Mouse (Mus musculus): Measurements from ENCODE around the gene Ccdc28b. TPM values are rescaled to one million over a fixed set of nuclear protein-coding genes. Genes with fewer than 3 reads are reported as not detected.

Gene Ccdc28b
- polyA plus RNA-seq, 1 experiment from 2014 or later: 168 TPM

DNA sequence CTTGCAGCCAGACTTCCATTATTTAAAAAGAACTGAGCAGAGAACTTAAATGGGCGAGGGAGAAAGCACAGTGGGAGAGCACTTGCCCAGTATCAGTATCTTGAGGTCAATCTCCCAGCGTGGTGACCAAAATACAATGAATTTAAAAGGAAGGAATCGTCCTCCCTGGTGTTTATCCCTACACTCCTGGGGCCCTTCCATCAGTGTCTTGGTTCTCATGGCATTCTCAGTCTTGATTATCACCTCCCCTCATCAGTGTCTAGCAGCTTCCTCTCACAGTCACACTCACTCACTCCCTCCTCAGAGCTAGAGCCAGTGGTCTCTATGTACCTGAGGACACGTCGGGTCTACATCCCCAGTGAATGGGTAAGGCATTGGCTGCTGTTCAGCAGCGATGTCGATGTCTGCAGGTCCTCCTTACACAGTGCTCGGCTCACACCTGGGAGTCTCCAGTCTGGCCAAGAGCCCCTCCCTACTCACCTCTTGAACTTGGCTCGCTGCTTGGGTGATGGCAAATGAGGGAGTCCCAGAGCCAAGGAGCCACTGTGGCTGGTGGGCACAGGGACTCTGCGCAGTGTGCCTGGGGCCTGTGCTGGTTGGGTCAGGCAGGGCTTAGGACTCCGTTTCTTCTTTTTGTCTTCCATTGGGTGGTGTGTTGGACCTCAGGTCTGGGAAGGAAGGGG lies 1.5 kb downstream of the Ccdc28b start:
- H3K9me3 ChIP-seq (replicated peaks): no peaks in the 10 kb centered on the region
- H3K4me2 ChIP-seq: peak overlapping the region; percentile 68
- peaks cover 66% of the 10 kb centered on the region for H3K4me1 ChIP-seq
- ATAC-seq (ENCODE audit: low FRiP score): no peak
- no peaks in the 10 kb centered on the region for H3K27me3 ChIP-seq (replicated peaks)
- H3K27ac ChIP-seq (replicated peaks): peak overlapping the region; percentile 93
- H3K9ac ChIP-seq (replicated peaks): peak overlapping the region; percentile 74; the same call in 1 of the 2 replicates
- peak overlapping the region; percentile 64 for H3K4me3 ChIP-seq (replicated peaks)
- WGBS: 79% methylated on average over 11 of the region's 11 CpGs
- H3K36me3 ChIP-seq: peaks cover 19% of the 10 kb centered on the region

- Histone ChIP-seq H3K9ac (replicated peaks) (no peak overlapping the region), H3K4me3 (replicated peaks) (no peak overlapping the region), H3K4me2 (peak overlapping the region; percentile 68; the same call in 1 of the 2 replicates), H3K36me3 (peaks cover 16% of the 10 kb centered on the region), H3K27ac (replicated peaks) (no peak overlapping the region), H3K4me1 (peaks cover 71% of the 10 kb centered on the region), H3K27me3 (replicated peaks) (no peaks in the 10 kb centered on the region), H3K9me3 (replicated peaks) (no peaks in the 10 kb centered on the region)
- 92% methylated on average over 8 of the region's 8 CpGs for WGBS
- ATAC-seq (ENCODE audit: low FRiP score): no peak
These were observed 2.4 kb downstream of the Ccdc28b start for GRCm38 (mm10) chr4:129621283-129621841.

DNA sequence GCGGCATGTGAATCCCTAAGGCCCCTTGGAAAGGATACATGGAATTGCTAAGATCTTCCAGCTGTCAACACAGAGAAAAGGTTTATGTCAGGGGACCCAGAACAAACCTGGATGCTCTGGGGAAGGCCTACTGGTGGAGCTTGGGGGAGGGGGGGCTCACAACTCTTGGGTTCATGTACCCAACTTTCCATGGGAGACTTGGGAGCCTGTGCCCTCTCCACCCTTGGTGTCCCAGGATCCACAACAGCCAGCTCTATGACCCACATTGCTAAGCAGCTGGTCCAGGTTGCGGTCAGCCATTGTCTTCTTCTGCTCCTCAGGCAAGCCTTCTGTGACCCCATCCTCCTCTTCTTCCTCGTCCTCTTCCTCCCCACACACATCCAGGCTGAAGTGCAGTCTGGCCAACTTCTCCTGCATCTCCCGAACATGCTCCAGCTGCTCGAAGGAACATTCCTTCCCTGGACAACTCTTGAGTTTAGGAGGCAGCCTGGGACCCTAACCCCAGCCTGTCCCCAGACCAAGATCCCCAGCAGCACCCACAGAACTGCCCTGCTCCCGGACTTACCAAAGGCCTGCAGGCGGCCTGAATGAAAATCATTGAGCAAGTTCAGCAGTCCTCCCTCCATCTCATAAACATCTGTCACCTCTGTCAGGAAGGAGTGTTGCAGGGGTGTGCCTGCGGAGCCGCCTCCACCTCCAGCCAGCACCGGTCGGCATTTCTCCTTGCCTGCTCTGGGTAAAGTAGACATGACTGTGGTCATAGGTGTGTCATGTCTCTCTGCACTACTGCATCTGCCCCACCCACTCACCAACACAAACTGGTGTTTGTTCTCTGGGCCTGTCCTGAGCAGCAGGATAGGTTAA lies 3.1 kb downstream of the Ccdc28b start:
- Histone ChIP-seq H3K9ac (replicated peaks) (0 out of 2 replicates have a peak overlapping the region, but pooled peaks have one; percentile 11), H3K9me3 (replicated peaks) (no peaks in the 10 kb centered on the region), H3K4me3 (replicated peaks) (no peak overlapping the region), H3K4me2 (peak overlapping the region; percentile 0; the same call in 1 of the 2 replicates), H3K27ac (replicated peaks) (peak overlapping the region; percentile 13; the same call in 1 of the 2 replicates), H3K36me3 (peaks cover 11% of the 10 kb centered on the region; the same call in 1 of the 2 replicates), H3K27me3 (replicated peaks) (no peaks in the 10 kb centered on the region), H3K4me1 (peaks cover 65% of the 10 kb centered on the region)
- no peak for ATAC-seq (ENCODE audit: low FRiP score)
- WGBS: 90% methylated on average over 11 of the region's 11 CpGs

- ATAC-seq (ENCODE audit: low FRiP score): peak; percentile 90
- WGBS: 4% methylated on average over 44 of the region's 44 CpGs
- Histone ChIP-seq H3K4me2 (peak within 1 kb of the TSS; percentile 85), H3K36me3 (peaks cover 11% of the 10 kb centered on the region; the same call in 1 of the 2 replicates), H3K4me3 (replicated peaks) (peak within 1 kb of the TSS; percentile 66), H3K4me1 (peaks cover 58% of the 10 kb centered on the region), H3K9me3 (replicated peaks) (no peaks in the 10 kb centered on the region), H3K27me3 (replicated peaks) (no peaks in the 10 kb centered on the region), H3K27ac (replicated peaks) (peak within 1 kb of the TSS; percentile 93), H3K9ac (replicated peaks) (peak within 1 kb of the TSS; percentile 85)
These were observed 4.7 kb downstream of the Ccdc28b start, which contains the start of gene Iqcc for GRCm38 (mm10) chr4:129618786-129619691. Gene Iqcc (minus strand): TSS chr4:129619099.

DNA sequence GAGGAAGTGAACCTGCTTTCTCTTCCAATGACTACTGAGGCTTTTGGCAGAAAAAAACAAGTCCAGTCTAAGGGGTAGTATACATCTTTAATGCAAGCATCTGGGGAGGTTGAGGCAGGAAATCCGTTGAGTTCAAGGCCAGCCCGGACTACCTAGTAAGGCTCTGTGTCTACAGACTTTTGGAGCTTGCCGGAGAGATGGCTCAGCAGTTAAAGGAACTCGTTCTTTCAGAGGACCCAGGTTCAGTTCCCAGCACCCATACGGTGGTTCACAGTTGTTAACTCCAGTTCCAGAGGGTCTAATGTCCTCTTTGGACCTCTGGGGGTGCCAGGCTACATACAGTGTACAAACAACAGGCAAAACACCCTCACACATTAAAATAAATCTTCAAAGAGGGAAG lies 5.7 kb downstream of the Ccdc28b start:
- H3K27ac ChIP-seq (replicated peaks): peak overlapping the region; percentile 93
- peak overlapping the region; percentile 66 for H3K4me3 ChIP-seq (replicated peaks)
- peak overlapping the region; percentile 85 for H3K9ac ChIP-seq (replicated peaks)

GRCm38 (mm10) chr4:129617121-129617641 lies 6.6 kb downstream of the Ccdc28b start:
- peaks cover 11% of the 10 kb centered on the region; the same call in 1 of the 2 replicates for H3K36me3 ChIP-seq
- H3K9me3 ChIP-seq (replicated peaks): no peaks in the 10 kb centered on the region
- no peak overlapping the region for H3K4me2 ChIP-seq
- no peak for ATAC-seq (ENCODE audit: low FRiP score)
- 96% methylated on average over 7 of the region's 7 CpGs for WGBS
- H3K9ac ChIP-seq (replicated peaks): no peak overlapping the region
- no peak overlapping the region for H3K27ac ChIP-seq (replicated peaks)
- H3K27me3 ChIP-seq (replicated peaks): no peaks in the 10 kb centered on the region
- no peak overlapping the region for H3K4me3 ChIP-seq (replicated peaks)
- H3K4me1 ChIP-seq: peaks cover 50% of the 10 kb centered on the region

More for the DNA sequence above, 5.7 kb downstream of the Ccdc28b start:
- Histone ChIP-seq H3K9me3 (replicated peaks) (no peaks in the 10 kb centered on the region), H3K4me2 (peak overlapping the region; percentile 85), H3K36me3 (peaks cover 11% of the 10 kb centered on the region; the same call in 1 of the 2 replicates), H3K4me1 (peaks cover 59% of the 10 kb centered on the region), H3K27me3 (replicated peaks) (no peaks in the 10 kb centered on the region)
- 95% methylated on average over 5 of the region's 5 CpGs for WGBS
- ATAC-seq (ENCODE audit: low FRiP score): no peak

GRCm38 (mm10) chr4:129616631-129617030 lies 7.1 kb downstream of the Ccdc28b start:
- no peak overlapping the region for H3K4me3 ChIP-seq (replicated peaks)

DNA sequence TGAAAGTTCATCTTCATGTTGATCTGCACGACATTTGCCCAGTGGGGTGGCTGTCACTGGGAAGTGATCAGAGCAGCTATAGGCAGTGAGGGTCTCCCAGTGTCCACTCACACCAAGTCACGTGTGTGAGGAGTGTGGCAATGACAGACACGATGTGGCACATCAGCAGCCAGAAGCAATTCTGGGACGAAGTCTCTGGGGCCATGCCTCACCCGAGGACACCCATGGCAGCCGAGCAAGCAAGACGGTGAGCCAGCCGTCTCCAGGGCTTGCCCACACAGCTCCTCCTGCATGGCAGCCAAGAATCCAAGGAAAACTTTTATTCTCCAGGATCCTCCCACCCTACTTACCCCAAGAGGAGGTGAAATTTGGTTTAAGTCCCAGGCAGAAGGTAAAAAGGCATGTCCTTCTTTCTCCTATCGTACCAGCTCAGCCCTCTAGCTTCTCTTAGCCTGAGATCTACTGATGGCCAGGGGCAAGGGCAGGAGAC lies 7.9 kb downstream of the Ccdc28b start:
- Histone ChIP-seq H3K27me3 (replicated peaks) (no peaks in the 10 kb centered on the region), H3K4me1 (peaks cover 37% of the 10 kb centered on the region), H3K27ac (replicated peaks) (no peak overlapping the region), H3K4me3 (replicated peaks) (no peak overlapping the region), H3K9ac (replicated peaks) (no peak overlapping the region), H3K36me3 (peaks cover 11% of the 10 kb centered on the region; the same call in 1 of the 2 replicates), H3K4me2 (no peak overlapping the region), H3K9me3 (replicated peaks) (no peaks in the 10 kb centered on the region)
- no peak for ATAC-seq (ENCODE audit: low FRiP score)
- WGBS: 92% methylated on average over 9 of the region's 9 CpGs

More at GRCm38 (mm10) chr4:129616631-129617030, 7.1 kb downstream of the Ccdc28b start:
- Histone ChIP-seq H3K27ac (replicated peaks) (no peak overlapping the region), H3K4me2 (no peak overlapping the region), H3K9ac (replicated peaks) (no peak overlapping the region), H3K27me3 (replicated peaks) (no peaks in the 10 kb centered on the region), H3K4me1 (peaks cover 45% of the 10 kb centered on the region), H3K9me3 (replicated peaks) (no peaks in the 10 kb centered on the region), H3K36me3 (peaks cover 11% of the 10 kb centered on the region; the same call in 1 of the 2 replicates)
- WGBS: 95% methylated on average over 3 of the region's 3 CpGs
- ATAC-seq (ENCODE audit: low FRiP score): no peak

DNA sequence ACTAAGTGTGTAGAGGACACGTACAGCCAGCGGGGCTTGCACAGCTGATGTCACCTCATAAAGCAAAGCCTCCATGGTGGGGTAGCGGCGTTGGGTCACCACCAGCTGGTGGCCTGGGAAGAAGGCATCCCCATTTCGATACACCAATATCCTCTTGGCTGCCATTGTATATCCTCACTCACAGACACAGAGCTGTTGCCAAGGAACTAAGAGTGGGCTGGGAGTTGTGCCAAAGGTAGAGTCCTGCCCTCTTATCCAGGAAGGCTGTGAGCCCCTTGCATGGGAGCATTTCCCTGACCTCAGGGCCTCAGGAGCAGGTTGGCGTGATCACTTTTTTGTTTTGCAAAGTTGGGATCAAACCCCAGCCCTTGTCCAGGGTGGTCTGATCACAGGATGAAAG lies 9.7 kb downstream of the Ccdc28b start, which contains the start of gene Dcdc2b:
Gene Dcdc2b (minus strand): TSS at position 165 of the 400 bp plus-strand sequence.
- H3K27me3 ChIP-seq (replicated peaks): no peaks in the 10 kb centered on the region
- H3K4me3 ChIP-seq (replicated peaks): no peak within 1 kb of the TSS
- no peak within 1 kb of the TSS for H3K9ac ChIP-seq (replicated peaks)
- H3K36me3 ChIP-seq: peaks cover 10% of the 10 kb centered on the region; the same call in 1 of the 2 replicates
- H3K4me2 ChIP-seq: no peak within 1 kb of the TSS
- H3K9me3 ChIP-seq (replicated peaks): no peaks in the 10 kb centered on the region
- H3K27ac ChIP-seq (replicated peaks): no peak within 1 kb of the TSS
- peaks cover 31% of the 10 kb centered on the region for H3K4me1 ChIP-seq
- 62% methylated on average over 6 of the region's 6 CpGs for WGBS
- ATAC-seq (ENCODE audit: low FRiP score): no peak

DNA sequence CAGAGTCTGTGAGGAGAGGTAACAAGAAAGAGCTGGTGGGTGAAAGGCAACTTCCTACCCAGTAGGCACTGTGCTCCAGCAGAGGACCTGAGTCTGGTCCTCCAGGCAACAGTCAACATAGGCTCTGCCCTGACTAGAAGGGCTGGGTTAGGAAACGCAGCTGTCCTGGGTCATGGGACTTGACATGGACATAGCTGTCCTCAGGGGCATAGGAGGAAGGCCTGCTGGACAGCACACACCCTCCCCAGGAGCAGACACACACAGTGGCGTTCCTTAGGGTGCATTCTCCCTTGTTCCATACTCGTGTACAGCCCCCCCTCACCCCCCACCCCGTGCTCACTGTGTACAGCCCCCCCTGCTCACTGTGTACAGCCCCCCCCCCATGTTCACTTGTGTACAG lies 13.3 kb downstream of the Ccdc28b start:
- H3K9ac ChIP-seq (replicated peaks): no peak overlapping the region
- H3K4me1 ChIP-seq: peaks cover 18% of the 10 kb centered on the region; the same call in 1 of the 2 replicates
- H3K27ac ChIP-seq (replicated peaks): no peak overlapping the region
- 81% methylated on average over 4 of the region's 4 CpGs for WGBS
- no peak for ATAC-seq (ENCODE audit: low FRiP score)
- H3K4me2 ChIP-seq: no peak overlapping the region
- no peaks in the 10 kb centered on the region for H3K27me3 ChIP-seq (replicated peaks)
- no peaks in the 10 kb centered on the region for H3K9me3 ChIP-seq (replicated peaks)
- H3K4me3 ChIP-seq (replicated peaks): no peak overlapping the region
- peaks cover 19% of the 10 kb centered on the region for H3K36me3 ChIP-seq

Measured in neural tube, embryonic 15.5 days (tissue).